Mouse (Mus musculus): ENCODE results near the gene Spdl1.

Gene Spdl1

GRCm38 (mm10) chr11:34759582-34759981 is 73.9 kb downstream of the Spdl1 start:
- no peak for DNase-seq (ENCODE audit: low read depth, low spot score)
